Mouse (Mus musculus): ENCODE data around the gene Scamp1. TPM values are rescaled to one million over a fixed set of nuclear protein-coding genes. Genes with fewer than 3 reads are reported as not detected.

The Scamp1 gene
- polyA plus RNA-seq, 1 experiment: 0.12 TPM

- Histone ChIP-seq H3K36me3 (ENCODE audit: control insufficient read depth) (no peaks in the 10 kb centered on the region), H3K27me3 (ENCODE audit: control insufficient read depth) (no peaks in the 10 kb centered on the region), H3K9me3 (ENCODE audit: control insufficient read depth, low read length) (no peaks in the 10 kb centered on the region), H3K4me3 (replicated peaks) (no peak overlapping the region), H3K4me1 (ENCODE audit: control insufficient read depth) (no peaks in the 10 kb centered on the region)
- no peak for TF ChIP-seq TAL1 (IDR thresholded peaks at IDR 0.05; ENCODE audit: low read length)
- no peak for TF ChIP-seq GATA1 (IDR thresholded peaks at IDR 0.05; ENCODE audit: low read length)
These were observed 121.2 kb downstream of the Scamp1 start for GRCm38 (mm10) chr13:94164501-94164900.

- no peak overlapping the region for H3K4me3 ChIP-seq (replicated peaks)
- H3K9me3 ChIP-seq (ENCODE audit: control insufficient read depth, low read length): no peaks in the 10 kb centered on the region
- H3K36me3 ChIP-seq (ENCODE audit: control insufficient read depth): no peaks in the 10 kb centered on the region
- no peak for TF ChIP-seq TAL1 (IDR thresholded peaks at IDR 0.05; ENCODE audit: low read length)
- TF ChIP-seq GATA1 (IDR thresholded peaks at IDR 0.05; ENCODE audit: low read length): no peak
- no peaks in the 10 kb centered on the region for H3K4me1 ChIP-seq (ENCODE audit: control insufficient read depth)
- no peaks in the 10 kb centered on the region for H3K27me3 ChIP-seq (ENCODE audit: control insufficient read depth)
These were observed 126.0 kb downstream of the Scamp1 start for GRCm38 (mm10) chr13:94159478-94160220.

GRCm38 (mm10) chr13:94158864-94159477 lies 126.7 kb downstream of the Scamp1 start:
- H3K4me3 ChIP-seq (replicated peaks): no peak overlapping the region
- no peaks in the 10 kb centered on the region for H3K9me3 ChIP-seq (ENCODE audit: control insufficient read depth, low read length)
- H3K36me3 ChIP-seq (ENCODE audit: control insufficient read depth): no peaks in the 10 kb centered on the region
- no peaks in the 10 kb centered on the region for H3K4me1 ChIP-seq (ENCODE audit: control insufficient read depth)
- H3K27me3 ChIP-seq (ENCODE audit: control insufficient read depth): no peaks in the 10 kb centered on the region
- TF ChIP-seq TAL1 (IDR thresholded peaks at IDR 0.05; ENCODE audit: low read length): no peak
- no peak for TF ChIP-seq GATA1 (IDR thresholded peaks at IDR 0.05; ENCODE audit: low read length)

- H3K27me3 ChIP-seq (ENCODE audit: control insufficient read depth): no peaks in the 10 kb centered on the region
- H3K9me3 ChIP-seq (ENCODE audit: control insufficient read depth, low read length): no peaks in the 10 kb centered on the region
- no peaks in the 10 kb centered on the region for H3K4me1 ChIP-seq (ENCODE audit: control insufficient read depth)
- no peaks in the 10 kb centered on the region for H3K36me3 ChIP-seq (ENCODE audit: control insufficient read depth)
- TF ChIP-seq TAL1 (IDR thresholded peaks at IDR 0.05; ENCODE audit: low read length): no peak
- TF ChIP-seq GATA1 (IDR thresholded peaks at IDR 0.05; ENCODE audit: low read length): no peak
- no peak overlapping the region for H3K4me3 ChIP-seq (replicated peaks)
These were observed 129.8 kb downstream of the Scamp1 start for GRCm38 (mm10) chr13:94155657-94156429.

GRCm38 (mm10) chr13:94154512-94155296 lies 131.0 kb downstream of the Scamp1 start:
- H3K36me3 ChIP-seq (ENCODE audit: control insufficient read depth): no peaks in the 10 kb centered on the region
- H3K27me3 ChIP-seq (ENCODE audit: control insufficient read depth): no peaks in the 10 kb centered on the region
- no peaks in the 10 kb centered on the region for H3K9me3 ChIP-seq (ENCODE audit: control insufficient read depth, low read length)
- H3K4me3 ChIP-seq (replicated peaks): no peak overlapping the region
- TF ChIP-seq TAL1 (IDR thresholded peaks at IDR 0.05; ENCODE audit: low read length) (no peak), GATA1 (IDR thresholded peaks at IDR 0.05; ENCODE audit: low read length) (no peak)
- H3K4me1 ChIP-seq (ENCODE audit: control insufficient read depth): no peaks in the 10 kb centered on the region

- H3K4me3 ChIP-seq (replicated peaks): no peak overlapping the region
- TF ChIP-seq GATA1 (IDR thresholded peaks at IDR 0.05; ENCODE audit: low read length) (no peak), TAL1 (IDR thresholded peaks at IDR 0.05; ENCODE audit: low read length) (no peak)
- no peaks in the 10 kb centered on the region for H3K9me3 ChIP-seq (ENCODE audit: control insufficient read depth, low read length)
- H3K36me3 ChIP-seq (ENCODE audit: control insufficient read depth): no peaks in the 10 kb centered on the region
- no peaks in the 10 kb centered on the region for H3K27me3 ChIP-seq (ENCODE audit: control insufficient read depth)
- H3K4me1 ChIP-seq (ENCODE audit: control insufficient read depth): no peaks in the 10 kb centered on the region
These were observed 132.0 kb downstream of the Scamp1 start for GRCm38 (mm10) chr13:94153658-94154057.

GRCm38 (mm10) chr13:94152836-94153235 lies 132.8 kb downstream of the Scamp1 start:
- no peak for TF ChIP-seq GATA1 (IDR thresholded peaks at IDR 0.05; ENCODE audit: low read length)
- no peak for TF ChIP-seq TAL1 (IDR thresholded peaks at IDR 0.05; ENCODE audit: low read length)
- H3K4me1 ChIP-seq (ENCODE audit: control insufficient read depth): no peaks in the 10 kb centered on the region
- H3K27me3 ChIP-seq (ENCODE audit: control insufficient read depth): no peaks in the 10 kb centered on the region
- H3K36me3 ChIP-seq (ENCODE audit: control insufficient read depth): no peaks in the 10 kb centered on the region
- H3K4me3 ChIP-seq (replicated peaks): no peak overlapping the region
- no peaks in the 10 kb centered on the region for H3K9me3 ChIP-seq (ENCODE audit: control insufficient read depth, low read length)

Other genes with a start within 250 kb of the Scamp1 start
- 0.16 TPM in 1 of 2 replicates, not detected in the other for gene Lhfpl2, start 228.1 kb downstream of the Scamp1 start, polyA plus RNA-seq (2012)
- 0.85 and 0.87 TPM in 2 replicates for gene Ap3b1, start 73.1 kb upstream of the Scamp1 start, polyA plus RNA-seq (2012)